Mouse (Mus musculus): ENCODE measurements around the gene Col25a1. TPM values are rescaled to one million over a fixed set of nuclear protein-coding genes. Genes with fewer than 3 reads are reported as not detected.

Gene Col25a1
- polyA plus RNA-seq, 1 experiment, result 0.04 TPM

DNA sequence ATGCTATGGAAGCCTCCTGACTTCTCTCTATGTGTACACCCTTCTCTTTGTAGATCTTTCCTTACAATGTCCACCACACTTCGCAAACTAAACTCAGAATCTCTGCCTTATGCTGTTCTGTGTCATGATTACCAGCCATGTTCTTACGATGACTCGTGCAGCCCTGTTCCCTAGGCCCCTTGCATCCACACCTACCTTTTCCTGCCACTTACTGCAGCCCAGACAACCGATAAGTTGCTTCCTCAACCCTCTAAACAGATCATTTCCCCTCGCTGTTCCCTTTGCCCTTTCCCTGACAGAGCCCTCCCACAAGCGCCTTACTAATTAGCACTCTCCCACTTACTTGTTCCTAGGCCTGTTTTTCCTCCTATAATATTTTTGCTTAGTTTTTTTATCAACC lies 275.9 kb downstream of the Col25a1 start:
- Histone ChIP-seq H3K4me3 (ENCODE audit: low read depth, low read length) (no peak overlapping the region), H3K36me3 (ENCODE audit: control insufficient read depth, insufficient read depth, low read length) (no peaks in the 10 kb centered on the region), H3K27ac (ENCODE audit: insufficient read depth, low read depth, low read length) (no peak overlapping the region), H3K4me1 (ENCODE audit: control insufficient read depth, insufficient read depth, insufficient read length, low read length) (no peaks in the 10 kb centered on the region), H3K27me3 (ENCODE audit: control insufficient read depth, insufficient read depth, low read length) (no peaks in the 10 kb centered on the region)
- 49% methylated on average over 6 of the region's 6 CpGs for WGBS
- TF ChIP-seq POLR2A (IDR thresholded peaks at IDR 0.05; ENCODE audit: low read depth, low read length), result no peak
- no peak for TF ChIP-seq CTCF (IDR thresholded peaks at IDR 0.05; ENCODE audit: extremely low read depth, insufficient read length, insufficient replicate concordance, low read depth, low read length)

GRCm38 (mm10) chr3:130413239-130413638 lies 281.9 kb downstream of the Col25a1 start:
- no peaks in the 10 kb centered on the region for H3K4me1 ChIP-seq (ENCODE audit: control insufficient read depth, insufficient read depth, insufficient read length, low read length)
- no peaks in the 10 kb centered on the region for H3K27me3 ChIP-seq (ENCODE audit: control insufficient read depth, insufficient read depth, low read length)
- WGBS, result 53% methylated on average over 4 of the region's 4 CpGs
- H3K27ac ChIP-seq (ENCODE audit: insufficient read depth, low read depth, low read length), result no peak overlapping the region
- TF ChIP-seq CTCF (IDR thresholded peaks at IDR 0.05; ENCODE audit: extremely low read depth, insufficient read length, insufficient replicate concordance, low read depth, low read length), result no peak
- no peak for TF ChIP-seq POLR2A (IDR thresholded peaks at IDR 0.05; ENCODE audit: low read depth, low read length)
- no peak overlapping the region for H3K4me3 ChIP-seq (ENCODE audit: low read depth, low read length)
- no peaks in the 10 kb centered on the region for H3K36me3 ChIP-seq (ENCODE audit: control insufficient read depth, insufficient read depth, low read length)

DNA sequence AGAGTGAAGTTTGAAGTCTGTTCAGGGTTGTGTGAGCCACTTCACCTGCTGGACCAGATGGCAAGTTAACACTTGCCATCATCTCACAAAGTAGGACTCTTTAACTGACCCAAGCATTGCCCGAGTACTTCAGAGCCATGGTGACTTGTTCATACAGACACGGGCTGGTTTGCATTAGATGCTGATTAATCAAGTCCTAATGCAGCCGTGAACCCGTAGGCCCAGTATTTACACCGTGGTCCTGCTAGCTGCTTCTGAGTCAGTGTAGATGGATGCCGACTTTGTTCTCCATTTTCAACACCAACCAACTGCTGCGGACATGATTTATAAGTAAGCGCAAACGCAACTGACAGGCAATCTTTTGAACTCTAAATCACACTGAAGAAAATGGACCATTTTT lies 287.6 kb downstream of the Col25a1 start:
- Histone ChIP-seq H3K36me3 (ENCODE audit: control insufficient read depth, insufficient read depth, low read length) (no peaks in the 10 kb centered on the region), H3K4me3 (ENCODE audit: low read depth, low read length) (no peak overlapping the region), H3K27ac (ENCODE audit: insufficient read depth, low read depth, low read length) (no peak overlapping the region), H3K4me1 (ENCODE audit: control insufficient read depth, insufficient read depth, insufficient read length, low read length) (no peaks in the 10 kb centered on the region), H3K27me3 (ENCODE audit: control insufficient read depth, insufficient read depth, low read length) (no peaks in the 10 kb centered on the region)
- 85% methylated on average over 9 of the region's 9 CpGs for WGBS
- TF ChIP-seq CTCF (IDR thresholded peaks at IDR 0.05; ENCODE audit: extremely low read depth, insufficient read length, insufficient replicate concordance, low read depth, low read length), result no peak
- no peak for TF ChIP-seq POLR2A (IDR thresholded peaks at IDR 0.05; ENCODE audit: low read depth, low read length)

DNA sequence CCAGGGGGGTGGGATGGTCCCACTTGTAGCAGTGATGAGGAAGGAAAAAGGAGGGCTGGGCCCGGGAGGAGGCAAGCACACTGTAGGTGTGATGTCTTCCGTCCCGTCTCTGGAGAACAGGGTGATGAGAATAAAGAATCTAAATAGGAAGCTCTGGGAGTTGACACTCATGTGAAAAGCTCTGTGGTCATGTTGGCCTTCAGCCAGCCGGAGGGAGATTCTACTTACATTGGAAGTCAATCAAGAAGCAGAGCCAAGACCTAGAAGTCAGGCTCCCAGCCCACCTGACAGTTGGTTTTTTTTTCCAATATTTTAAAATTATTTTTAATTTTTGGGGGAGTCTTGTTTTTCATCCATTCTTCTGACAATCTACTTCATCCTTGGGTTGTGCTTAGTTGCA lies 297.5 kb downstream of the Col25a1 start:
- Histone ChIP-seq H3K4me1 (ENCODE audit: control insufficient read depth, insufficient read depth, insufficient read length, low read length) (no peaks in the 10 kb centered on the region), H3K27me3 (ENCODE audit: control insufficient read depth, insufficient read depth, low read length) (no peaks in the 10 kb centered on the region), H3K27ac (ENCODE audit: insufficient read depth, low read depth, low read length) (no peak overlapping the region), H3K36me3 (ENCODE audit: control insufficient read depth, insufficient read depth, low read length) (no peaks in the 10 kb centered on the region), H3K4me3 (ENCODE audit: low read depth, low read length) (no peak overlapping the region)
- WGBS, result 76% methylated on average over 4 of the region's 4 CpGs
- TF ChIP-seq POLR2A (IDR thresholded peaks at IDR 0.05; ENCODE audit: low read depth, low read length), result no peak
- TF ChIP-seq CTCF (IDR thresholded peaks at IDR 0.05; ENCODE audit: extremely low read depth, insufficient read length, insufficient replicate concordance, low read depth, low read length), result no peak

GRCm38 (mm10) chr3:130430052-130430451 lies 298.8 kb downstream of the Col25a1 start:
- Histone ChIP-seq H3K27ac (ENCODE audit: insufficient read depth, low read depth, low read length) (no peak overlapping the region), H3K4me1 (ENCODE audit: control insufficient read depth, insufficient read depth, insufficient read length, low read length) (no peaks in the 10 kb centered on the region), H3K27me3 (ENCODE audit: control insufficient read depth, insufficient read depth, low read length) (no peaks in the 10 kb centered on the region), H3K36me3 (ENCODE audit: control insufficient read depth, insufficient read depth, low read length) (no peaks in the 10 kb centered on the region), H3K4me3 (ENCODE audit: low read depth, low read length) (no peak overlapping the region)
- 84% methylated on average over 5 of the region's 5 CpGs for WGBS
- TF ChIP-seq POLR2A (IDR thresholded peaks at IDR 0.05; ENCODE audit: low read depth, low read length) (no peak), CTCF (IDR thresholded peaks at IDR 0.05; ENCODE audit: extremely low read depth, insufficient read length, insufficient replicate concordance, low read depth, low read length) (no peak)

- no peak overlapping the region for H3K27ac ChIP-seq (ENCODE audit: insufficient read depth, low read depth, low read length)
- TF ChIP-seq POLR2A (IDR thresholded peaks at IDR 0.05; ENCODE audit: low read depth, low read length), result no peak
- no peak for TF ChIP-seq CTCF (IDR thresholded peaks at IDR 0.05; ENCODE audit: extremely low read depth, insufficient read length, insufficient replicate concordance, low read depth, low read length)
- no peaks in the 10 kb centered on the region for H3K36me3 ChIP-seq (ENCODE audit: control insufficient read depth, insufficient read depth, low read length)
- 80% methylated on average over 5 of the region's 5 CpGs for WGBS
- no peak overlapping the region for H3K4me3 ChIP-seq (ENCODE audit: low read depth, low read length)
- H3K27me3 ChIP-seq (ENCODE audit: control insufficient read depth, insufficient read depth, low read length), result no peaks in the 10 kb centered on the region
- H3K4me1 ChIP-seq (ENCODE audit: control insufficient read depth, insufficient read depth, insufficient read length, low read length), result no peaks in the 10 kb centered on the region
Measured at GRCm38 (mm10) chr3:130432818-130433217, 301.5 kb downstream of the Col25a1 start.

GRCm38 (mm10) chr3:130436956-130437355 lies 305.7 kb downstream of the Col25a1 start:
- no peak for TF ChIP-seq POLR2A (IDR thresholded peaks at IDR 0.05; ENCODE audit: low read depth, low read length)
- no peak for TF ChIP-seq CTCF (IDR thresholded peaks at IDR 0.05; ENCODE audit: extremely low read depth, insufficient read length, insufficient replicate concordance, low read depth, low read length)
- H3K27ac ChIP-seq (ENCODE audit: insufficient read depth, low read depth, low read length), result no peak overlapping the region
- H3K4me1 ChIP-seq (ENCODE audit: control insufficient read depth, insufficient read depth, insufficient read length, low read length), result no peaks in the 10 kb centered on the region
- H3K4me3 ChIP-seq (ENCODE audit: low read depth, low read length), result no peak overlapping the region
- no peaks in the 10 kb centered on the region for H3K27me3 ChIP-seq (ENCODE audit: control insufficient read depth, insufficient read depth, low read length)
- H3K36me3 ChIP-seq (ENCODE audit: control insufficient read depth, insufficient read depth, low read length), result no peaks in the 10 kb centered on the region

GRCm38 (mm10) chr3:130439767-130440166 lies 308.5 kb downstream of the Col25a1 start:
- no peaks in the 10 kb centered on the region for H3K36me3 ChIP-seq (ENCODE audit: control insufficient read depth, insufficient read depth, low read length)
- no peaks in the 10 kb centered on the region for H3K4me1 ChIP-seq (ENCODE audit: control insufficient read depth, insufficient read depth, insufficient read length, low read length)
- no peak for TF ChIP-seq POLR2A (IDR thresholded peaks at IDR 0.05; ENCODE audit: low read depth, low read length)
- no peak for TF ChIP-seq CTCF (IDR thresholded peaks at IDR 0.05; ENCODE audit: extremely low read depth, insufficient read length, insufficient replicate concordance, low read depth, low read length)
- no peak overlapping the region for H3K27ac ChIP-seq (ENCODE audit: insufficient read depth, low read depth, low read length)
- no peak overlapping the region for H3K4me3 ChIP-seq (ENCODE audit: low read depth, low read length)
- WGBS, result 84% methylated on average over 6 of the region's 6 CpGs
- H3K27me3 ChIP-seq (ENCODE audit: control insufficient read depth, insufficient read depth, low read length), result no peaks in the 10 kb centered on the region
